ENCODE assay signal across 8 mouse cellular contexts in genomic region chr10:60531349-60531748, GRCm38 (mm10).
DNase-seq lines count a peak whose midpoint lies in the region; ATAC-seq and TF ChIP-seq lines count a peak whose summit lies in the region.

No protein-coding gene starts in this region.

- no peaks in the 10 kb centered on the region for H3K27me3 ChIP-seq in embryonic facial prominence, embryonic 11.5 days (ENCODE audit: control insufficient read depth, insufficient read depth, low read length)
- no peaks in the 10 kb centered on the region for H3K27me3 ChIP-seq in liver, postnatal 0 days (ENCODE audit: insufficient read depth, low read length)

- no peaks in the 10 kb centered on the region for H3K36me3 ChIP-seq in embryonic facial prominence, embryonic 11.5 days (replicated peaks; ENCODE audit: control insufficient read depth, insufficient read depth, low read depth, low read length)
- H3K36me3 ChIP-seq in liver, postnatal 0 days (replicated peaks; ENCODE audit: insufficient read depth, low read length) = no peaks in the 10 kb centered on the region

- no peak overlapping the region for H3K9ac ChIP-seq in embryonic facial prominence, embryonic 11.5 days (replicated peaks; ENCODE audit: low read length)
- no peak overlapping the region for H3K9ac ChIP-seq in liver, postnatal 0 days (replicated peaks)

- H3K4me2 ChIP-seq in embryonic facial prominence, embryonic 11.5 days (ENCODE audit: low read depth, low read length) = no peak overlapping the region
- no peak overlapping the region for H3K4me2 ChIP-seq in liver, postnatal 0 days (ENCODE audit: low read depth, low read length)

- no peak for ATAC-seq in embryonic facial prominence, embryonic 11.5 days (replicated peaks; ENCODE audit: insufficient number of reproducible peaks, low FRiP score, low TSS enrichment, low read depth)
- ATAC-seq in inflammation-experienced regulatory T-cells, adult 6 months = peak; percentile 56
- ATAC-seq in liver, postnatal 0 days = no peak

- H3K4me1 ChIP-seq in embryonic facial prominence, embryonic 11.5 days (ENCODE audit: control insufficient read depth, insufficient read depth, low read length) = no peaks in the 10 kb centered on the region
- no peaks in the 10 kb centered on the region for H3K4me1 ChIP-seq in liver, postnatal 0 days (ENCODE audit: insufficient read depth)

- peak; percentile 41 to 62 for DNase-seq in cerebellum, adult 18-20 months
- DNase-seq in cerebellum, adult 11-12 months = no peak
- peak; percentile 75 for DNase-seq in 3T3-L1 (ENCODE audit: low read depth, low spot score)
- DNase-seq in adrenal gland, postnatal 10 days = peak; percentile 72
- DNase-seq in embryonic facial prominence, embryonic 11.5 days (ENCODE audit: low spot score) = peak; percentile 83
- DNase-seq in liver, postnatal 0 days = peak; percentile 60
- DNase-seq in right cerebral cortex, postnatal 4 days = peak; percentile 28

- TF ChIP-seq EP300 in liver, postnatal 0 days (IDR thresholded peaks at IDR 0.05; ENCODE audit: low read depth) = no peak

- TF ChIP-seq CTCF in liver, postnatal 0 days (IDR thresholded peaks at IDR 0.05; ENCODE audit: low read depth) = peak; percentile 88

- no peak overlapping the region for H3K27ac ChIP-seq in embryonic facial prominence, embryonic 11.5 days (replicated peaks; ENCODE audit: low read depth, low read length)
- H3K27ac ChIP-seq in liver, postnatal 0 days (ENCODE audit: low read depth) = no peak overlapping the region

- no peaks in the 10 kb centered on the region for H3K9me3 ChIP-seq in embryonic facial prominence, embryonic 11.5 days (replicated peaks; ENCODE audit: control insufficient read depth, low read length)
- H3K9me3 ChIP-seq in liver, postnatal 0 days (ENCODE audit: low read length) = no peaks in the 10 kb centered on the region

- WGBS in embryonic facial prominence, embryonic 11.5 days = 26% methylated on average over 2 of the region's 2 CpGs
- 21% methylated on average over 2 of the region's 2 CpGs for WGBS in liver, postnatal 0 days (ENCODE audit: insufficient replicate concordance)

- H3K4me3 ChIP-seq in embryonic facial prominence, embryonic 11.5 days (ENCODE audit: low read depth, low read length) = no peak overlapping the region
- H3K4me3 ChIP-seq in liver, postnatal 0 days (ENCODE audit: low read depth, low read length) = no peak overlapping the region
